Mouse (Mus musculus): Measurements from ENCODE around the gene Ccr9. TPM values are rescaled to one million over a fixed set of nuclear protein-coding genes. Genes with fewer than 3 reads are reported as not detected.

The Ccr9 gene
- total and polyA plus RNA-seq, 3 experiments, result 0.04 to 0.09 TPM; not detected in 1

- no peaks in the 10 kb centered on the region for H3K9me3 ChIP-seq (replicated peaks; ENCODE audit: low read length)
- peaks cover 0 to 9% of the 10 kb centered on the region in 2 experiments; a peak in 1 of 4 replicates for H3K4me1 ChIP-seq (ENCODE audit: control insufficient read depth in 1 of 2, insufficient read depth in 2 of 2)
- TF ChIP-seq IRF4 (IDR thresholded peaks at IDR 0.05; ENCODE audit: low read depth, low read length) (no peak), RAD21 (IDR thresholded peaks at IDR 0.05; ENCODE audit: low read depth, low read length) (peak; percentile 67), EP300 (IDR thresholded peaks at IDR 0.05; ENCODE audit: low read length) (no peak), ELF1 (IDR thresholded peaks at IDR 0.05; ENCODE audit: low read depth, low read length) (no peak), USF2 (conservative IDR thresholded peaks at IDR 0.05; ENCODE audit: low read depth, low read length) (no peak), CTCF (conservative IDR thresholded peaks at IDR 0.05 in 1 of 2, IDR thresholded peaks at IDR 0.05 in 1 of 2; ENCODE audit: low read depth in 2 of 2, low read length in 2 of 2) (peak in 1 of 2 experiments; percentile 58; a peak in 2 of 4 replicates), MYC (IDR thresholded peaks at IDR 0.05; ENCODE audit: low read depth, low read length) (no peak), MXI1 (IDR thresholded peaks at IDR 0.05; ENCODE audit: low read depth, low read length) (no peak), ZKSCAN1 (IDR thresholded peaks at IDR 0.05; ENCODE audit: borderline replicate concordance, low read depth, low read length) (no peak), GABPA (IDR thresholded peaks at IDR 0.05; ENCODE audit: insufficient replicate concordance, low read depth, low read length) (no peak), SMC3 (IDR thresholded peaks at IDR 0.05; ENCODE audit: low read depth, low read length) (peak; percentile 29; the same call in 1 of the 2 replicates), JUN (IDR thresholded peaks at IDR 0.05; ENCODE audit: insufficient read depth, low read depth, low read length) (no peak), HCFC1 (IDR thresholded peaks at IDR 0.05; ENCODE audit: low read depth, low read length) (no peak)
- no peak overlapping the region for H3K9ac ChIP-seq (ENCODE audit: insufficient read depth, low read depth)
- dilution Hi-C loops (cut with MboI; ENCODE audit: extremely low pct_ligation_motif_present, extremely low pct_unique_long_range_greater_than_20kb, low sequenced_read_pairs) (no loop called here), in situ Hi-C loops (cut with MboI; ENCODE audit: low pct_ligation_motif_present, low pct_unique_long_range_greater_than_20kb, low sequenced_read_pairs) (no loop called here)
- no peak overlapping the region for H3K4me2 ChIP-seq (ENCODE audit: insufficient read depth, low read depth, poor library complexity, severe bottlenecking)
- H3K4me3 ChIP-seq (replicated peaks in 1 of 3; ENCODE audit: low read depth in 2 of 3, low read length in 2 of 3, poor library complexity in 1 of 3), result no peak overlapping the region
- no peak overlapping the region for H3K27ac ChIP-seq (ENCODE audit: insufficient read depth, low read depth)
- peak; percentile 7 for DNase-seq (ENCODE audit: extremely low read depth)
- H3K36me3 ChIP-seq (replicated peaks in 1 of 2; ENCODE audit: control insufficient read depth in 1 of 2, insufficient read depth in 1 of 2, low read length in 1 of 2), result peaks cover 59 to 81% of the 10 kb centered on the region in 2 experiments
- H3K27me3 ChIP-seq (replicated peaks), result no peaks in the 10 kb centered on the region
- no peaks in the 10 kb centered on the region for H3K79me2 ChIP-seq (replicated peaks; ENCODE audit: control insufficient read depth, extremely low read depth, insufficient read depth, poor library complexity, severe bottlenecking)
These were observed 124.7 kb downstream of the Ccr9 start for GRCm38 (mm10) chr9:123802896-123803295.

GRCm38 (mm10) chr9:123805241-123805640 is 127.0 kb downstream of the Ccr9 start:
- no peaks in the 10 kb centered on the region for H3K9me3 ChIP-seq (replicated peaks; ENCODE audit: low read length)
- dilution Hi-C loops (cut with MboI; ENCODE audit: extremely low pct_ligation_motif_present, extremely low pct_unique_long_range_greater_than_20kb, low sequenced_read_pairs), result no loop called here
- no peak overlapping the region for H3K4me3 ChIP-seq (replicated peaks in 1 of 3; ENCODE audit: low read depth in 2 of 3, low read length in 2 of 3, poor library complexity in 1 of 3)
- no peak overlapping the region for H3K27ac ChIP-seq (ENCODE audit: insufficient read depth, low read depth)
- no peaks in the 10 kb centered on the region for H3K27me3 ChIP-seq (replicated peaks)
- H3K9ac ChIP-seq (ENCODE audit: insufficient read depth, low read depth), result no peak overlapping the region
- DNase-seq (ENCODE audit: extremely low read depth), result no peak
- peaks cover 64 to 86% of the 10 kb centered on the region in 2 experiments for H3K36me3 ChIP-seq (replicated peaks in 1 of 2; ENCODE audit: control insufficient read depth in 1 of 2, insufficient read depth in 1 of 2, low read length in 1 of 2)
- TF ChIP-seq POLR2A (IDR thresholded peaks at IDR 0.05; ENCODE audit: low read depth, low read length) (no peak), RCOR1 (conservative IDR thresholded peaks at IDR 0.05; ENCODE audit: low read depth, low read length) (no peak), ZC3H11A (IDR thresholded peaks at IDR 0.05; ENCODE audit: low read depth, low read length) (no peak), MEF2A (IDR thresholded peaks at IDR 0.05; ENCODE audit: borderline replicate concordance, low read depth, low read length) (no peak), EP300 (IDR thresholded peaks at IDR 0.05; ENCODE audit: low read length) (no peak), ZKSCAN1 (IDR thresholded peaks at IDR 0.05; ENCODE audit: borderline replicate concordance, low read depth, low read length) (no peak), KAT2A (IDR thresholded peaks at IDR 0.05; ENCODE audit: insufficient replicate concordance, low read length) (no peak), ZMIZ1 (IDR thresholded peaks at IDR 0.05; ENCODE audit: low read depth, low read length) (no peak), USF2 (conservative IDR thresholded peaks at IDR 0.05; ENCODE audit: low read depth, low read length) (no peak), MAFK (IDR thresholded peaks at IDR 0.05; ENCODE audit: insufficient replicate concordance, low read length) (no peak), ETS1 (conservative IDR thresholded peaks at IDR 0.05; ENCODE audit: low read depth, low read length) (no peak), MAZ (IDR thresholded peaks at IDR 0.05; ENCODE audit: low read depth, low read length) (no peak), USF1 (IDR thresholded peaks at IDR 0.05; ENCODE audit: low read depth, low read length) (no peak)
- peaks cover 0 to 9% of the 10 kb centered on the region in 2 experiments; a peak in 1 of 4 replicates for H3K4me1 ChIP-seq (ENCODE audit: control insufficient read depth in 1 of 2, insufficient read depth in 2 of 2)
- no peak overlapping the region for H3K4me2 ChIP-seq (ENCODE audit: insufficient read depth, low read depth, poor library complexity, severe bottlenecking)
- in situ Hi-C loops (cut with MboI; ENCODE audit: low pct_ligation_motif_present, low pct_unique_long_range_greater_than_20kb, low sequenced_read_pairs), result no loop called here
- no peaks in the 10 kb centered on the region for H3K79me2 ChIP-seq (replicated peaks; ENCODE audit: control insufficient read depth, extremely low read depth, insufficient read depth, poor library complexity, severe bottlenecking)
